Mouse (Mus musculus) megakaryocyte progenitor cell, adult 5-6 weeks (primary cell): Measurements from ENCODE around the gene Mrps5. TPM values are rescaled to one million over a fixed set of nuclear protein-coding genes. Genes with fewer than 3 reads are reported as not detected.
"Not testable (repeated sequence)": the region's sequence is repeated elsewhere in the genome, so short reads cannot be mapped to it uniquely, and the experiment has no call there.

Experiments
- ATAC-seq: replicated peaks from 2 replicates; pipeline ENCODE4 v1.8.0; 2016; ENCODE audit warnings: mild to moderate bottlenecking, moderate TSS enrichment, inconsistent platforms; ENCODE audit not compliant: poor library complexity
- total RNA-seq, 2 experiments: library from RNA; stranded (forward) in 1 of 2; stranded (reverse) in 1 of 2; fragments of 157-497, 149-512 nt in 1 of 2; fragments of 200-1000 nt in 1 of 2; gene quantifications; 2 replicates each; pipeline versions ENCODE4 v1.2.3 to v1.2.4; 2015 to 2017

The Mrps5 gene
- 29.1 and 37.2 TPM in 2 replicates for total RNA-seq (2015)
- 121 and 187 TPM in 2 replicates for total RNA-seq (2017)

DNA sequence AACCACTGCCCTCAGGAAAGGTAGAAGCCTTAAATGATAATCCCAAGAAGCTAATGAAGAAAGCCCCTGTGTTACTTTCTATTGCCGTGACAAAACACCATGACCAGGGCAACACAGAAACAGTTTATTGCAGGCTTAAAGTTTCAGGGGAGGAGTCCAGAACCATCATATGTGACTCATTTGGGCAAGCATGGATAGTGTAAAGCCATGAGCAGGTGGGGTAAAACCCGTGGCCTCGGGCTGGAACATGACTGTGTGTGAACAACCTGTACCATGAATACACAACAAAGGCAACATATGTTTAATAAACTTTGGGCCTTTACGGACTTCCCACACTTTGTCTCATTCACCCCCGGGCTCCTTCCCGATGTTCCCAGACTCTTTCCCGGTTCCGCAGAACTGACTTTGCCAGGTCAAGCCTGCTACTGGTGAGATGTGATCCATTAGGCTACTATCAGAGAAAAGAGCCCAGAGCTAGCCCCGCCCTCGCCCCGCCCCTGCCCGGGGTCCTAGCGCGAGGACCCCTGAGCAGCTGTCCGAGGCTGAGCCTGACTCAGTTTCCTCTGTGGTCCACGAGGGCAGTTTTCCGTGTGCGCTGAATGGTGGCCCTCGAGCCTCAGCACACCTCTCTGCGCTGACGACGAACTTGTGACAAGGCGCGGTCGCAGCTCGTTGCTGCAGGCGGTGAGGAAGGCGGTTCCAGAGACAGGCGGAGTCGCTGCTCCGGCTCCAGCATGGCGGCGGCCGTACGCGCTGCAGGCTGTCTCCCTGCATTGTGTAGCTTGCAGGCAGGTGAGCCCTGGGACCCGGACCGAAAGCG is at the start of gene Mrps5, which contains the start of gene Zfp661:
Gene Mrps5, plus strand, starts transcription at position 529 of the 820 bp plus-strand sequence.
Gene Zfp661, minus strand, starts transcription at position 401 of the 820 bp plus-strand sequence.
- ATAC-seq = peak; percentile 62

DNA sequence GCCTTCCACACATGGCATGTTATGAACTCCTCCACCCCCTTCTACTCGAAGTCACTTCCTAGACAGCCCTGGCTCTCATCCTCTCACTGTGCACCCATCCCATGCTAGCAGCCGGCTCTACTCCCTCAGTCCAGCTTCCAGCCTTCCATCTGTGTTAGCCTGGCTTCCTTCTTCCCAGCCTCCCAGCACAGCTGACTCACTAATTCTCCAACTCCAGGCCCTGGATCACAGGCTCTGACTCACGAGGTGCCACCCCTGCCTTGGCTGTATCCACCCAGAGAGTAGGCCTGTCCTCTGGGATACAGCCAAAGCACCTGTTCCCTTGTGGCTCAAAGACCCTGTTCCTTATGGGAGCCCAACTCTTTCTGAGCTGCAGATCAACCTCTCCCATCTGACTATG is 49.5 kb upstream of the Mrps5 start:
- no peak for ATAC-seq

DNA sequence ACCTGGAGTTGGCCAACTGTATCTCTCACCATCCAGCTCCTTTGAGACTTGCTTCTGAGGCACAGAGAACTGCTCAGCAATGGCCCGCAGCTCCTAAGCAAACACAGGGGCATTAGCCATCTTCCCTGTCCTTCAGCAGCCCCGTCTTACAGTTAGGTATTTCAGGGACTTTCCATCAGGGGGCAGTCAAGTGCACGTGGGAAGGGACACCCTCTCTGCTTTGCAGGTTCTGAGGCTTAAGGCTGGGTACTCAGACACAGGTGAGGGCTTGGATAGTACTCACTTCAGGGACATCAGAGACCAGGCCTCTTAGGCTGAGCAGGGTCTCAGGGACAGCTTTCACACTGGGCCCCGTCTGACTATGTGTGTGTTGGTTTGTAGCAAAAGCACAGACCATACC is 47.5 kb upstream of the Mrps5 start:
- peak; percentile 69 for ATAC-seq

DNA sequence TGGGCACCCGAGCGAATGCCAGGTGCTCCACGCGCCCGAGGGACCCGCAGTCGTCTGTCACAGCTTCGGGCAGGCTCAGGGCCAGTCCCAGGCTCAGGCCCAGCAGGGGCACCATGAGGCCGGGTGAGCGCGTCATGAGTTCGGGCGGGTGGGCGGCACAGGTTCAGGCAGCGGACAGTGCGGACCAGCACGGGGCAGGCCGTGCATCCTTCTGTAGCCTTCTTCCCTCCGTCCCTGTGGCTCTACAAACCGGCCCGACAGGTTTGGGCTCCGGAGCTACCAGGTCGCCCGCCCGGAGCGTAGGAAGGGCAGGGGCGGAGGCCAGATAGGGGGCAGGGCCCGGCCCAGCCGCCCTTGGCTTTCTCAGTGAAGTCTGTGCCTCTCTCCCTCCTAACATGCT is 45.8 kb upstream of the Mrps5 start, which contains the start of gene Prom2:
Gene Prom2, minus strand, starts transcription at position 283 of the 400 bp plus-strand sequence.
- ATAC-seq = no peak

DNA sequence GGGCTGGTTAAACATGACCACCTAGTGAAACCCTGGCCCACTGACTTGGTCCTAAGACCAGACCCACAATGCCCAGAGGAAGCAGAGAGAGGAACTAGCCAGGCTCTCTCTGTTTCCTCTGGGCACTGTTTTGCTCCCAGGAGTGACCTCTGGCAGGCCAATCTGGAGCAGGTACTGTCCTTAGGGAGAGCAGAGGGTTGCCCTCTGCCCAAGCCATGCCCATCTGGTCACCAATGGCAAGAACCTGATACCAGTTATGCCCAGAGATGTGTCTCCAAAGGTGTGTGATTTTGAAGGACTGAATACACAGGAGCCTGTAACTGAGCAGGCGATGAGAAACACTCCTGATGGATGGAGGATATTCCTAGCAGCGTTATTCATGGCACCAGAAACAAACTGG is 45.3 kb upstream of the Mrps5 start:
- no peak for ATAC-seq

DNA sequence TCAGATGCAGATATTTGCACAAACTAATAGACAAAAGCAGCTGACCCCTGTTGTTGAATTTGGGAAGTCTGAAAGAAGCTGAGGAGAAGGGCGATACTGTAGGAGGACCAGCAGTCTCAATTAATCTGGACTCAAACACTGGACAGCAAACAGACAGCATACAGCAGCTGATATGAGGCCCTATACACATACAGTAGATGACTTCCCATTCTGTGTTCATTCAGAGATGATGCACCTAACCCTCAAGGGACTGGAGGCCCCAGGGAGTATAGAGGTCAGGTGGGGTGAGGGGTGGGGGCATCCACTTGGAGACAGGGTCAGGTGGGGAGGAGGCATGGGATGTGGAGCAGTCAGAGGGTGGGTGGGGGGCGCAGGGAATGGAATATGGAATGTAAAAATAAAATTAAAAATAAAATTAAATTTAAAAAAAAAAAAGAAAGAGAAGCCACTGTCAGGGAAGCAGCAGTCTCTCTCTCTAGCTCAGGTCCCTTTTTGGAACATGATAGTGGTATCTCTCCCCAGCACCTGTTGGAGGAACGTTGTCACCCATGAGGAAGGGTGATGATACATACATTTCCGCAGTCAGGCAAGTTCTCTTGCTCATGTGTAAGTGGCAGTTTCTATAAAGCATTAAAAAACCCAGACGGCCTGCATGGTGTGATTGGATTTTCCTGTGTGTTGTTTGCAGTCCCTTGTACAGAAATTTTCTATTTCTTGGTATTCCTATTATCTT is 38.5 kb upstream of the Mrps5 start:
- ATAC-seq = peak; percentile 79

DNA sequence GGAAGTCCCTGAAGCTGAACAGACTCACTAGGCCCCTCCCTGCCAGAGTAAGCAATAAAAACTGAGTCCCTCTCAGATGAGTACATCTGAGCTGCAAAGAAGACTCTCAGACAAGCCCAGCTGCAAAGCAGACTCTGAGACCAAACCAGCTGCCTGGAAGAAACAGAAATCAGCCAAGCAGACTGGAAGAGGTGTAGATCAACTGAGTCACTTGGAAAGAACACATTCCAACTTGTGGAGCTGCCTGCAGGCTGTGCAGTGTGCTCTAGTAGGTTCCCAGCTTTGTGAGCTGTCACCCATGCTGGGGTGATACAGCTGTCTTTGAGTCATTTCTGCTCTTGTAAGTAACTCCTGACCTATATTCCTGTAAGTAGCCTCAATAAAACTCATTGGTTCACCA is 37.3 kb upstream of the Mrps5 start:
- no peak for ATAC-seq

DNA sequence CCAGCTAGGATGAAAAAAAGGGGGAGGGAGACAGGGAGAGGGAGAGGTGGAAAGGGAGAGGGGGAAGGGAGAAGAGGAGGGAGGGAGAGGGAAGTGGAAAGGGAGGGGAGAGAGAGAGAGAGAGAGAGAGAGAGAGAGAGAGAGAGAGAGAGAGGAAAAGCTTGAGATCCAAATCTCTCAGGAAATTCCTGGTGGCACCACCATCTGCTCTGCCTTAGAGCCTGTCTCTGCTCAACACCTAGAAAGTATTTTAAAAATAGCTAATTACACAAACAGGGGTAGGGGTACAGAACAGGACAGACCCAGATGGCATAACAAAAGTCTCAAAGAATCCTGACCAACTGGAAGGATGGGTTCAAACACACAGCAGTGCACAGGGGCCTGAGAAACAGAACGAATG is 36.6 kb upstream of the Mrps5 start:
- no peak for ATAC-seq

DNA sequence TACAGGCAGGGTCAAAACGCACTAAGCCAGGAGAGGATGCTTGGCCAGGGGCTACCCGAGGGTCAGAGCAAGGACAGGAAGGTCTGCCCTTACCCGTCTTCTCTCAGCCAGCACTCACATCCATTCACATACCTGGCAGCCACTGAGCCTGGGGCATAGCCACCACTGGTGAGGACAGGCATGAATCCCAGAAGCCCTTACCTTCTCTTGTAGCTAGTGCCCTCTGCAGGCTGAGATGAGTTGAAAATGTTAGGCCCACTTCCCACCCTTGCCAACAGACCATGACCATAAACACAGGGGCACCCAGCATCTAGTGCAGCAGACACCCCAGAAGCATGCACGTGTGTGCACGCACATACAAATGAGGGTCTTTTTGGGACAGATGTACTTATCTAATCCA is 35.9 kb upstream of the Mrps5 start:
- peak; percentile 79 for ATAC-seq

DNA sequence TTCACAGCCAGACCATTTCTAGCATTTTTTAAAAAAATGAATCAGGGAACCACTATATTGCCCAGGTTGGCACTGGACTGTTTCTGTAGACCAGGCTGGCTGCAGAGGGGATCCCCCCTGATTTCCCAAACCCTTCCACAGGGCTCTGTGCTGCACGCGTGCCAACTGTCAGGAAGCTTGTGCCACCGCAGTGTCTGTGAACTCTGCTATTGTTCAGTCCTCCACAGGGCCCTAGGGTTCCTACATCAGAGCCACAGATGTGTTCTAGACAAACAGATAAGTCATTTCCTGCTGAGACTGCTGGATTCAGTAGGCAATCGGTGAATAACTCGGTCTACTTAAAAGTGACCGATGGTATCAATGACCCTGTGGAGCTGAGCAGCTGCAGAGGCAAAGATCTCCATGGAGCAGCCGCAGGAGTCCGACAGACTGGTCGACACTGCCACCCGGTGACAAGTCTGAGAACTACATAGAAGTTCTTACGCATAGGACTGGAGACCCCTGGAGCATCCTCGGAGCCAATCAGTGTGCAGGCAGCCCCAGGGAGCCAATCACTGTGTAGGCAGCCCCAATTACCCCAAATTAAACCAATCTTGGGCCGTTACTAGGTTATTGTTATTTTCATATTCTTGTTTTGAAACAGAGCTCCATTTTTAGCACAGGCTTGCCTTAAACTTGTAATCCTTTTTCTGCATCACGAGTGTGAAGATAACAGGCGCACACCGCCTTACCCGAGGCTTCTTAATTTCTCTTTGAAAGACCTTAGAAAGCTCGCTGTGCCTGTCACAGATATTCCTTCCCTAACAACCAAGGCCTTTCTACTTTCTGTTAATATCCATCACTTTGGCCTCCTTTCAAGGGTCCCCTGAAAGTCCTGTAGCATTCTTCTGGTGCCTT is 27.7 kb upstream of the Mrps5 start:
- ATAC-seq = peak; percentile 100

DNA sequence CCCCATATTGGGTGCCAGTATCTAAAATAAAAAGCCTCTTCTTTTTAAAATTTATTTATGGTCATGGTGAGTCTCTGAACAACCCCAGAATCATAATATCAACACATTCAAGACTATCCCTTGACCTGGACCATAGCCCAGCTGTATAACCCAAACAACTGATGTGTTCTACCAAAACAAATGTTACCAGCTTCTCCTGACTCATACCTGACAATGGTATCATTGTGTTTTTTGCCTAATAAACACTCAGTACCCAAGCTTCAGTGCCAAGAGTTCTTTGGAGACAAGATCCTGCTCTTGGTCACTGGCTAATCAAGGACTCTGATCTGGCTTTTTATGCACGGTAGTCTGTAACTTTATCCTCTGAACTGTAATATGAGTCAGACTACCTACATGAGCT is 13.7 kb upstream of the Mrps5 start:
- no peak for ATAC-seq

DNA sequence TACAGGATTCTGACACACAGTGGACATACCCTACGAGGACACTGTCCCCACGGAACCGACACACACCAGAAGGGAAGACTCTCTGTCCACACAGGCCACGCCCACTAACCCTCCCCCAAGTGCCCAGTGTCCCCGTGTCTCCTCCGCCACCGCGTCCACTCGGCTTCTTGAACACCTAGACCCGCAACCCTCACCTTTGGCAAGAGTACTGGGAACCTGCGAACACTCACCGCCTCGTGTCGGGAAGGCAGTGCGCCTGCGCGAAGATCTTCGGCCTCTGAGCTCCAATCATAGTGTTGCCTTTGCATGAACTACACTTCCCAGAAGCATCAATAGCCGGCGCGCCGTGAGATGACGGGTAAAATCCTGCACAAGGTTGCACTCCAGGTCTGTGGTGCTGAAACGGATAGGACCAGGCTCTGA is 2.6 kb upstream of the Mrps5 start:
- peak; percentile 84 for ATAC-seq

DNA sequence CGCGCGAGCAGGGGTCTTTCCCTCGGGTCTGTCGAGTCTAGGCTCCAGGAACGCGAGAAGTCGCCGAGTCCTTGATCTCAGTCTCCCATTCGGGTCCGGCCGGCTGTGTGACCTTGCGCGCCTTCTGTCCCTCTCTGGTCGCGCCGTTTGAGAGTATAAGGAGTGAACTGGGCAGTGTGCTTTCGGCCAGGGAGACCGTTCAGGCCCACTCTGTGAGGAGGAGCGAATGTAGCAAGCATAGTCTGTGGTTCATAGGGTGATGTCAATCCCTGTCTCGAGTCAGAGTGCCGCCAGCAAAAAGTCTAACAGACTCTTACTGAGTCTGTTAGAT is 457 bp downstream of the Mrps5 start:
- ATAC-seq = peak; percentile 12; the same call in 1 of the 2 replicates

DNA sequence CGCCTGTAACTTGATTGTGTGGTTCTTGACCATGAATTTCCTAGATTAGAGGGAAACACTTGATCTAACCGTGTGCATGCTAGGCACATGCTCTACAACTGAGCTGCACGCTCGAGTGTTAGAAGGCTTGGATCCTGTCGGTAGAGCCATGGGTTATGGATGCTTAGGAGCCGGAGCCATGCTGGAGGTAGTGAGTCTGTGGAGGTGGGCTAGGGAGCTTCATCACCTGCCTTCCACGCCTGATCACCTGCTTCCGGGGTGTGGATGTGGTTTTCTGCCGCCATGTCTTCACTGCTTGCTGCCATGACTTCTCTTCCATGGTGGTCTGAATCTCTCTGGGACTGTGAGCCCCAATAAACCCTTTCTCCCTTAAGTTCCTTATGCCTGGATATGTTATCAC is 1.9 kb downstream of the Mrps5 start:
- no peak for ATAC-seq

DNA sequence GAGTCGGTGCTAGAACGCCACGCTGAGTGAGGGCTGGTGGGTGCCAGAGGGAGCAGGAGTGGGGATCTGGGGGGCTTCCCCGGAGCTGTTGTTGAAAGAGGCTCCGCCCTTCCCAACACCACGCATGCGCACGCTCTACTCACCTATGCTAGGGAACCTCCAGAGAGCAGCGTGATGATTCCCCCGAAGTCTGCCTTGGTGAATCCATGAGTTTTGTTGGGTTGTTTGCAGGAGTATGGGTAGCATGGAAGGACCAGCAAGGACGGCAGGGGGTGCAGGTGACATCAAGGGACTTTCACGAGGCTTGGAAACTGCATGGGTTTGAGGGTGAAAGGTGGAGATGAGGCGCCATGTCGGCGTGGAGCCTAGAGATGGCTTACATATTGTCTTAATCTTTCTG is 3.2 kb downstream of the Mrps5 start:
- no peak for ATAC-seq

DNA sequence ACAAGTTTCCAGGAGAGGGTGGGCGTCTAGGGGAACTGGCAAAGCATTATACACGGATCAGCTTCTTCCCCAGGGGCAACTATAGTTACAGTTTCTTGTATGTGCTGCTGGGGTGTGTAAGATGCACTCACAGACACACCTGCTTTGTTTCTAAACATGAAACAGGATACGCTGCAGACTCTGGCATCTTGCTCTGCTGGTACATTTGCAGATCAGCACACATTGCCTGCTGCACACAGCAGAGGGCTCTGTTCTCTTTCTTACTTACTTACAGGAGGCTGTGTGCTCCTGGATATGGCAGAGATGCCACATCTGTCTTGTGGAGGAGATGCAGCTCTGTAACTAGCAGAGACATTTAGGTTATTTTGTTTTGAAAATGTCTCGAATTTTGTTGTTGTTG is 3.8 kb downstream of the Mrps5 start:
- no peak for ATAC-seq

DNA sequence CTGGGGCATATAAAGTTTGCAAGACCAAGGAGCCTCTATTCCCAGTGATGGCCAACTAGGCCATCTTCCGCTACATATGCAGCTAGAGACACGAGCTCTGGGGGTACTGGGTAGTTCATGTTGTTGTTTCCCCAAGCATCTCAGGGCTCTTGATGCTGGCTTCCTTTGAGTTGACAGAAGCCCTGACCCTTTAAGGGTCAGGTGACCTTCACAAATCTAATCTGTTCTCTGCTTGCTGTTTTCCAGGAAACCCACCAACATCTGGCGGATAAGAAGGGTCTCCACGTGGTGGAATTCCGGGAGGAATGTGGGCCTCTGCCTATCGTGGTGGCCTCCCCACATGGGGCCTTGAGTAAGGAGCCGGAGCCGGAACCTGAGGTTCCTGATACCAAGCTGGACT is 16.4 kb downstream of the Mrps5 start:
- not testable (repeated sequence) for ATAC-seq

DNA sequence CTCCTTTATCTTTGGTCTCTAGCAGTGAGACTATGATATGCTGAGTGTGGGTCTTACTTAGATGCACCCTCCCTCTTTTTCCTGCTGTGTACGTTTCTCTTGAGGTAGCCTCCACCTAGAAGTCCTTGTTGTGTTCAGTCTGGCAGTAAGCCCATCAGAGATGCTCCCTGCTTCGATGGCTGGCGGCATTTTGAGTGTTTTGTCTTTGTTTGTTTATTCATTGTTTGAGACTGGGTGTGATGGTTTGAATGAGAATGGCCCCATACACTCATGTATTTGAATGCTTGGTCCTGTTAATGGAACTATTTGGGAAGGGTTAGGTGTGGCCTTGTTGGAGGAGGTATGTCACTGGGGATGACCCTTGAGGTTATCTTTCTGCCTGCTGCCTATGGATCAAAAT is 18.2 kb downstream of the Mrps5 start:
- no peak for ATAC-seq

DNA sequence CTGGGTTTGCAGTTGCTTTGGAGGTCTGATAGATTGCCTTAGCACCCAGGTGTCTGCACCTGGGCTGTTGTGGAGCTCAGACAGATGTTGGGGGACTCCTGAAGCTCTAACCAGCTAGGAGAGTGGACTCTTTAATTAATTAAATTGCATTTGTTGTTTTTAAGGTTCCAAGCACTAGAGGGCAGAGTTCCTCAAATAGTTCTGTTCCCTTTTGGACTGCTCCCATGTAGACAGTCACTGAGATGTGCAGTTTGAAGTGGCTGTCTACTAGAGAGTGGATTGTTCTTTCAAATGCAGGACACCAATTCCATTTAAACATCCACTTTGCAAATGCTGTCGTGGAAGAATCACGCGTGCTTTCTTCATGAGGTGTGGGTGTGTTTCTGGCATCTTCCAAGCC is 21.2 kb downstream of the Mrps5 start:
- ATAC-seq = peak; percentile 76

DNA sequence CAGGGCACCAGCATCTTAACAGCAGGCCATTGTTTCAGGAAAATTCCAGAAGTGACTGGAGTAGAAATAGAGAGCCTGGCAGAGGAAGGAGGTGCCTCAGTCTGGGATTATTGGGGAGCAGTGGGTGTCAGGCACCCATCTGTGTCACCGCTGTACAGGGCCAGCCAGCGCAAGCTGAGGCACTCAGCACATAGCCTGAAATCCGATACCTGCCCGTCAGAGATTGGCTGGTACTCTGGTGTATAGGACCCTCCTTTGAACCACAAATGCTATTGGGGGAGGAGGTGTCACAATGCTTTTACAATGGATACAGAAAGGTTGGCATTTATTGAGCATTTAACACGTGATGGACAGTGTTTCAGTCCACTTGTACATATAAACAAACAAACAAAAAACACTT is 22.0 kb downstream of the Mrps5 start:
- ATAC-seq = no peak

DNA sequence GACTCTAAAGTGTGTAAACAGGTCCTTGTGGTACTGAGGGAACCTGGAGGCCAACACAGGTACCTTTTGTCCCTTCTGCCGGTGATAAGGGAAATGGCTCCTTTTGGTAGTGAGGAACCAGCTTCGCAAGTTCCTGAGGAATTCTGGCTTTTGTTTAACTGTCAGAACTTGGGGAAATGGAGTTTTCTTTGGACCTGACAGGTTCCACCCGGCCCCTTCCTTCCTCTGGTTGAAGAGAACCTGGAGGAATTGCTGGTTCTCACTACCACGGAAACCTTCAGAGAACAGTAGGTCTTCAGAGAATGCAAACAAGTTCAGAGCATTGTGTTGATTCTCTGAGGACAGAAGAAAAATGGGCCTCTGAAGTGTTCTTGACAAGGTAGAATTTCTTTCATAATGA is 24.4 kb downstream of the Mrps5 start:
- ATAC-seq = no peak
